Mouse (Mus musculus): ENCODE data around the gene Ppil6.
A peak's percentile ranks its signal among the peaks of the same experiment; 100 is the strongest.

The Ppil6 gene

DNA sequence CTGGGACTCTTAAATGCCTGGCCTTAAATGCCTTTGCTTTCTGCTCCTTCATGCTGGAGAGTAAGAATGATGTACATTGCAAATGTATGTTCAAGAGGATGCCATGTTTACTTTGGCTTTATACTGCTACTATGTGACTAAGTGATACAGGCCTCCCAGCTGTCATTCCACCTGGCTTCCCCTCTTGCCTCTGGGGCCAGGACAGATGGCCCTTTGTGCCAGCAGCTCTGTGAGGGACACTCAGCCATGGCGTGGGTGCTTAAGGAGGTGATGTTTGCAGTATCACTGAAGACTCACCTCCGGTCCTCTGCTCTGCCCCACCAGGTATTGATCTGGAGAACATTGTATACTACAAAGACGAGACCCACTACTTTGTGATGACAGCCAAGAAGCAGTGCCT, 10.3 kb upstream of the Ppil6 start:
- DNase-seq = no peak

DNA sequence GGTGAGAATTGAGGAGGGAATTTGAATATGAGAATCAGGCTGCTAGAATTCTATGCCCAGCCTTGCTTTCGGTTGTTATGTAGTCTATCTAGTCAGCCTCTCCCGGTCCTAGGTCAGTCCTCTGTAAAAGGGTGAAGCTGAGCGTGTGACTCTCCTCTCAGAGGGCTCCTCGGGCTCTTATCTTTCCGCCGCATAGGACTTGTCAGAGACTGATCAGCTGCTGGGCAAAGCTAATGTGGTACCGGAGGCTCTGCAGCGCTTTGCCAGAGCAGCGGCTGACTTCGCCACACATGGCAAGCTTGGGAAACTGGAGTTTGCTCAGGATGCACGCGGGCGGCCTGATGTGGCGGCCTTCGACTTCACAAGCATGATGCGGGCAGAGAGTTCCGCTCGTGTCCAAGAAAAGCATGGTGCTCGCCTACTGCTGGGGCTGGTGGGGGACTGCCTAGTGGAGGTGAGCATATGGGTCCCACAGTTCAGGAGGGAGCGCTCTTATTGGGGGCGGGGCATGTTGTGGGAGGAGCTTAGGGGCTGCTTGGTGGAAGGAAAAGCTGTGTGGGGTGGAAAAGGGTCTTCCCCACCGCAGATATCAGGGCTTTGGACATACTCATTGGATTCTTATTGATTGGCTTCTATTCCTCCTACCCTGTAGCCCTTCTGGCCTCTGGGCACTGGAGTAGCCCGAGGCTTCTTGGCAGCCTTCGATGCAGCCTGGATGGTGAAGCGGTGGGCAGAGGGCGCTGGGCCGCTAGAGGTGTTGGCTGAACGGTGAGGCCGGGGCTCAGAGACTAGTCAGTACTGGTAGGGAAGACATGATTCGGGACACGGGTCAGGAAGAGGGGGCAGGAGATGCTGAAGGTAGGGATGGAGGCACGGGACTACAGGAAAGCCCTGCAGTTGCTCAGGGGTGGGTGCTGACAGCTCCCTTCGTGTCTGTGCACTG, 9.0 kb upstream of the Ppil6 start:
- DNase-seq = no peak

DNA sequence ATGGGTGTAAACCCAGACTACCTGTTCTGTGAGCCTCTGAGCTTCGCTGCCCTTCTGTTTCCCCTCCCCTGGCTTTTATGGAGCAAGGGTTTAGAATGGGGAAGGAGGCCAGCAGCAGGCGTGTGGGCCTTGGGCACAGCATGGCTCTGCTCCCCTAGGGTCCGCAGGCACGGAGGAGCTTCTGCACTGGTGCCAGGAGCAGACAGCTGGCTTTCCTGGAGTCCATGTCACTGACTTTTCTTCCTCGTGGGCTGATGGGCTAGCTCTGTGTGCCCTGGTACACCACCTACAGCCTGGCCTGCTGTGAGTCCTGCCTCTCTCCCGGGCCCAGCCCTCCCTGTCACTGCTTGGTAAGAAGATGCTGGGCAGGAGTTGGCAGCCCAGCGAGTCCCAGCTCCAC, 7.8 kb upstream of the Ppil6 start:
- no peak for DNase-seq

DNA sequence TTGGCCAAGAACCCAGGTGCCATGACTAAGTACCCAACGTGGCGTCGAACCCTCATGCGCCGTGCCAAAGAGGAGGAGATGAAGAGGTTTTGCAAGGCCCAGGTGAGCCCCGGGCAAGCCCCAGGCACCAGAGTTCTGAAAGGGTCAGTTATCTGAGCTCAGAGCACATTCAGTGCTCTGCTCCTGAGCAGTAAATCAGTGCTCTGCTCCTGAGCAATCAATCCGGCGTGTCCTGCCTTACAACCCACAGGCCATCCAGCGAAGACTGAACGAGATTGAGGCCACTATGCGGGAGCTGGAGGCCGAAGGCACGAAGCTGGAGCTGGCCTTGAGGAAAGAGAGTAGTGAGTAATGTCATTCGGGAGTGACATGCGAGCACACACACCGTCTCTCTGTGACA, 4.5 kb upstream of the Ppil6 start:
- DNase-seq = no peak

DNA sequence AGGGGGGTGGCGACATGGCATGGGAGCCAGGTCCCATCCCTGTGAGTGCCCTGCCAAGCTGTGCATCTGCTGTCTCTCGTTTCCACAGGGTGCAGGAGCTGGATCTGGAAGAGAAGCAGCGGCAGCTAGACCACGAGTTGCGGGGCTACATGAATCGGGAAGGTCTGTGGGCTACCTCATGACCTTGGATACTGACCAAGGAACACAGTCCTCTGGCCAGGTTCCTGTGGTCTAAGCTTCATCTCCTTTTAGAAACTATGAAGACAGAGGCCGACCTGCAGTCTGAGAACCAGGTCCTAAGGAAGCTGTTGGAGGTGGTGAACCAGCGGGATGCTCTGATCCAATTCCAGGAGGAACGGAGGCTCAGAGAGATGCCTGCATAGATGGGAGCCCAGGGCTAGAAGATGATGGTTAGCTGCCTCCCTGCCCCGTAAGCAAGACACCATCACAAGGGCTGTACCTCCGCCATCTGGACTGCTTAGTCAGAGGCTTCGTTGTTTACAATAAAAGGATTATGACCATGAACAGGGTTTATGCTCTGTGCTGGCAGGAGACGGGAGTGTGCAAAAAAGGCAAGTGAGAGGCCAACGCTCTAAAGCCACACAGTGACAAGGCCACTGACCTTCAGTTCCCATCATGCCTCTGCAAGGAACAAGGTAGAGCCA, 3.6 kb upstream of the Ppil6 start:
- no peak for DNase-seq

DNA sequence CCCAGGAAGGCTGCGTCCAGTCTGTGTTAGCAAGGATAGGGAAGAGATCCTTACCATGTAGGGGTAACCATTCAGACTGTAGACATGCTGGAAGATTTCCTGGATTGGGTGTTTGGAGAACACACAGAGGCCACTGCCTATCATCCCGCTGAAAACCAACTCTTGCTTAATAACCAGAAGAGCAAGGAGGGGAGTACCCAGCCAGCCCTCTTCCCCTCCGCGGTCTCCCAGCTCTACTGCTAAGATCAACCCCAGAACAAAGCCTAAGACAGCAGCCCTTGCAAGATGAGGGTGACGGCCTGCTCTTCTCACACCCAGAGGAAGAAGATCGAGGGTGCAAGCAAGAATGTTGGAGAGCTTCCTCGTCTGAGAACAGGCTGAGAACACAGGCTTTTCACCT, 1.4 kb upstream of the Ppil6 start:
- no peak for DNase-seq

DNA sequence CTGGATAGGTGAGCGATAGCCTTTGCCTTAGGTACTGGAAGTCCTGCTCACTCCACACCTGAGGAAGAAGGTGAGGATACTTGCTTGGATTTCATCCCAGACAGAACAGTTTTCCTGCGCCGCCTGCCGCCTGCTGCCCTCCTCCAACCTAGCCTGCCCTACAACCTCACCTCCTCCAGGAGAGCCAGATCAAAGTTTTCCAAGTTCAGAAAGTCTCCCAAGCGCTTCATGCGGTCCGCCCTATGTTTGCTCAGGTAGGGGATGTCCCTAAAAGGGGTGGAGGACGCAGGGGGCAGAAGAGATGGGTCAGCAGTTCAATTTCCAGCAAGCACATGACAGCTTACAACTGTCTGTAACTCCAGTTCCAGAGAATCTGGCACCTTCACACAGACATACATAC, 945 bp upstream of the Ppil6 start:
- DNase-seq = peak; percentile 65

DNA sequence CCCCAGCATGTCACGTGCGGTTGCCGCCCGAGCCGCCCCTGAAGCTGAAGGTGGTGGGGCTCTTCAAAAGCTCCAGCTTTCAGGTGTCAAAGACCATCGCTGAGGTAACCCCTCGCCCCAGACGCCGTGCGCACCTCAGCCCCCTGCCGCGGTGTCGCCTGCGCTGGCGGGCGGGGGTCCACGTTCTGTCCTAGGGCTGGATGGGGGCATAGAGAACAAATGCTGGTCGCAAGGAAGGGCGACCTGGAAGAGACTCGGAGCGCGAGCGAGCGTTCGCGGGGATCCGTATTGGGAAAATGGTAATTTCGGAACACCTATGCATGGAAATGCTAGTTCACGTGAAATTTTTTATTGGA, 257 bp downstream of the Ppil6 start:
- DNase-seq = no peak

DNA sequence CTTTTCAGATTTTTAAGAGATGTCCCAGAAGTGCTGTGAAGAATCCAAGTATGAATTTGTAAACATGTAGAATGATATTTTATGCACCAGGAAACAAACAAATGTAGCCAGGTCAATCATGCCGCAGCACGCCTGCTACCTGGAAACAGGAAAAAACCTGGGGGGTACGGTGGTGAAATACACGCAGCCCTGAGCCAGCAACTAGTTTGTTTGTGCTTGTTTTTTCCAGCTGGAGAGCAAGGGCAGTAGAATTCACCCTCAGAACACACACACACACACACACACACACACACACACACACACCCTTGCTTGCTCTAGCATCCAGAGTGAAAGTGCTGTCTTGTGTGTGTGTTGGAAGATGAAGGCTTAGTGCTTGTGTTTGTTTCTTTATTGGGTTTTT, 872 bp downstream of the Ppil6 start:
- DNase-seq = peak; percentile 37

DNA sequence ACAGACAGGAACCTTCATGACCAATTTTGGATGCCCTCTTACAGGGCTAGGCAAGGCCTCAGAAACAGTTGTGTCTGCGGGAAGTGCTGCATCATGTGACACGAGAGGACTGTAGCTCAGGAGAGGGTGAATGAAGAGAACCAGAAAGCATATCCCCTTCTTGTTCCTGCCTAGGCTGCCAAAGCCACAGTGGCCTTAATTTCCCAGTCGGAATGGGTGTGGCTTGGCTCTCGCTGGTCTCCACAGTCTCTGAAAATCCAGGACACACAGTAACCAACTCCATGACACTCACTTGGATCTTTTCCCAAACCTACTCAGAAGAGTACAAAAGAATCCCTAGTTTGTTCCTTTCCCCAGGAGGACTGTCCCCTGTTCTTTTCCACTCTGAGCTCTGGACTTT, 10.7 kb downstream of the Ppil6 start:
- peak; percentile 66 for DNase-seq

DNA sequence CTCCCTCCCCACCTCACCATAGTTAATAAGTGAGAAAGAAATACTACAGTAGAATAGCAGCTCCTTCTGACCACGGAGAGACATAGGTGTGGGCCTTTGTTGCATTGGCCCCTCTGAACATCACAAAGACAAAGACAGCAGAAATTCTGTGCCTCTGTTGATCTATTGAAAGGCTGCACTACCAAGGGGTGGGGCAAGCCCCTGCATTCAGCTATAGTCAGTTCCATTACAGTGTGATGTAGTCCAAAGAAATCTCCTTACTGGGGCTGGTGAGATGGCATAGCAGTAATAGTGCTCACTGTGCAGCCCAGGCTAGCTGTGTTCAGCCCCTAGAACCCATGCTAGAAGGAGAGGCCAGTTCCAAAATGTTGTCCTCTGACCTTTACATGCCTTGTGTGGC, 14.8 kb downstream of the Ppil6 start:
- DNase-seq = no peak

DNA sequence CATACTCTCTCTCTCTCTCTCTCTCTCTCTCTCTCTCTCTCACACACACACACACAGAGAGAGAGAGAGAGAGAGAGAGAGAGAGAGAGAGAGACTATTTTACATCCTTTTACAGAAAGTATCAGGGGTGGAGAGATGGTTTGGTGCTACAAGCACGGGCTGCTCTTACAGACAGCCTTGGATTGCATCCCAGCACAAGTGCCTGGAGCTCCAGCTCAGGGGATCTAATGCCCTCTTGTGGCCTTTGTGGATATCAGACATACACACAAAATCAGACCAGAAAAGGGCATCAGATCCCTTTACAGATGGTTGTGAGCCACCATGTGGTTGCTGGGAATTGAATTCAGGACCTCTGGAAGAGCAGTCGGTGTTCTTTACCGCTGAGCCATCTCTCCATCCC, 15.2 kb downstream of the Ppil6 start:
- DNase-seq = peak; percentile 48

DNA sequence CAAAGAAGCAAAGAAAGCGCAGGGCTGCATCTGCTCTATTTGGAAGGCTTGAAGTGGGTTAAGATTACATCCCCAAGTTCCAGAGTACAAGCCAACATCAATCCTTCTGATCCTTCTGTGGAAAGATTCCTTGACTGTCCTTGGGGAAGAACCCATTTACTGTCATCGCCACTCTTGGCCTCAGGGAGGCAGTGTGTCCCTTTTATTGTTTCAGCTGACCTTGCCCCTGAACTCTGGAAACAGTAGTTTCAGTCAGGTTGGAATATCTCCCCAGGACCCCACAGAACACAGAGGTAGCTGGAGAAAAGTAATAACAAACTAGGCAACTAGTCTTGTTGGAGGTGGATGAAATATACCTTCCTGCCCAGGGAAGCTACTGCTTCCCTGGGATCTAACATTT, 18.9 kb downstream of the Ppil6 start:
- peak; percentile 43 for DNase-seq

DNA sequence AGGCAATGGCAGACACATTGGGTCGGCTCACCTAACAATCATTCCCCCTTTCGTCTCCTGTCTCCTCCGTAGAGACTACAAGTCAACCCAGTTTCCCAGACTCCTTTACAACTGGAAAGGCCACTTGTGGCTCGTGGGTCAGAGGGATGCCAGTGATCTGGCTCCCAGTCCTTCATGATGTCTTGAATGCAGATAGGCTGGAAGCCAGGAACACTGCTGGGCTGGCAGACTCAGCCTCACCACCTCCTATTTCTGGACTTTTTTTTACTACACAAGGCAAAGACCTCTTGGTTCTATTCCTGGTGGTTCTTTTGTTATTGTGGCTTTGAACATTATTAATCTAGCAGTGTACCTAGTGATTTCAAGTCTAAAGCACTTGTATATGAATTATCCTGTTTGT, 24.1 kb downstream of the Ppil6 start:
- DNase-seq = no peak

DNA sequence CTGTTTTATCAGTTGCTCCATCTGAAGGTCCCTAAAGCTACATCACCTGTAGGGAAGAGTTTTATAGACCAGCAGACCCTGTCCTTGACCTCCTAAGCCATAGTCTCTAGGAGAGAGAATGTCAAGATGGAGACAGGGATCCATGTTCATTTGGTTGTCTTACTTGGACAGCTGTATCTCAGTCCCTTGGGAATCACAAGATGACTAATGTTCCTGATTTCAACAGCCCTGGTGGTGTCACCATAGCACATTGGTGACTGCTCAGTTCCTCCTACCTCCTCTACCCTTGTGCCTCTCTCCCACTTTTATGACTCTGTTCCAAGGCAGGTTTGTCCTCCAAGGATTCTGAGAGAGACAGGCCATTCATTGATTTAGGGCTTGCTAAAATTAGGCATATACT, 24.7 kb downstream of the Ppil6 start:
- DNase-seq = no peak

DNA sequence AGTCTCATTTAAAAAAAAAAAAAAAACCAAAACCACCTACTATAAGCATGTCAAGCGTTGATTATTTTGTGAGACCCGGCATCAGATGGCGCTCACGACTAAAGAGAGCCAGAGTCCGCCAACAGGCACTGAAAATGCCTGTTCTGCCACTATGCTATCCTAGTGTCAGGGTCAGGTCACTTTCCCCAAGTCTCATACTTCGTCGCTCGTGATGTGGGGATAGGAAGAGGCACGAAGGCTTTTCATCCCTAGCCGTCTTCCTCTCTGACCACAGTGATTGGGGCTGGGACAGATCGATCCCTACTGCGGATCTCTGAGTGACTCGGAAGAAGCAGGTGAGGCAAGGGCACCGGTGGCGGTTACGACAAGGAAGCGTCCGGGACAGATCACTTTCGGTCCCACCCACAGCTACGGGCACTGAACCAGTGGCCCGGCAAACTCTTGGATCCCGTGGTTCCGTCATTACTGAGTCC, 28.3 kb downstream of the Ppil6 start:
- DNase-seq = peak; percentile 90

DNA sequence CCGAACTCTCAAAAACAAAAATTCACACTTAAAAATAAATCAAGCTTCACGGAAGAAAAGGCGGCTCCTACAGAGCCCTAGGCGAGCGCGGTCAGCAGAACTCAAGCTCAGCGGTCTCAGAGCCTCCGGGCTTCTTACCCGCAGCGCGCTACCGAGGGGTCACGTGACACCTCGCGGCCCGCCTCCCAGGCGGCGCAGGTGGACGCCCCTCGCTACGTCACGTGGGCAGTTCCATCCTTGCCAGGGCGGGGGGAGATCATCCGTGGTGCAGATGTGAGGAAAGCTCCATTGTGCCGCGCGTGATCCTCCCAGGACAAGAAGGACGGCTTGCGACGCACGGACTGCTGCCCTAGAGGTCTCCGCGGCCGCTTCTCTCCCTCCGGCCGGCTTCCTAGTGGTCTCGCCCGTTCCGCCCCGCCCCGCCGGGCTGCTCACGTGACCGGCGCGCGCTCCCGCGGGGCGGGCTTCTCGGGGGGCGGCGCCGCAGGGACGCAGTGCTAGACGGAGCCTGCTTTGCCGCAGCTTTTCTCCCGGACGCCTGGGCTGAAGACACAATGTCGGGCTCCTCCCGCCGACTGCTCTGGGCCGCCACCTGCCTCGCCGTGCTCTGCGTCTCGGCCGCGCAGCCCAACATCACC, 28.9 kb downstream of the Ppil6 start, which contains the start of gene Cd164:
TSS of gene Cd164 (plus strand) at position 434 of the 638 bp plus-strand sequence.
- DNase-seq = peak; percentile 94

DNA sequence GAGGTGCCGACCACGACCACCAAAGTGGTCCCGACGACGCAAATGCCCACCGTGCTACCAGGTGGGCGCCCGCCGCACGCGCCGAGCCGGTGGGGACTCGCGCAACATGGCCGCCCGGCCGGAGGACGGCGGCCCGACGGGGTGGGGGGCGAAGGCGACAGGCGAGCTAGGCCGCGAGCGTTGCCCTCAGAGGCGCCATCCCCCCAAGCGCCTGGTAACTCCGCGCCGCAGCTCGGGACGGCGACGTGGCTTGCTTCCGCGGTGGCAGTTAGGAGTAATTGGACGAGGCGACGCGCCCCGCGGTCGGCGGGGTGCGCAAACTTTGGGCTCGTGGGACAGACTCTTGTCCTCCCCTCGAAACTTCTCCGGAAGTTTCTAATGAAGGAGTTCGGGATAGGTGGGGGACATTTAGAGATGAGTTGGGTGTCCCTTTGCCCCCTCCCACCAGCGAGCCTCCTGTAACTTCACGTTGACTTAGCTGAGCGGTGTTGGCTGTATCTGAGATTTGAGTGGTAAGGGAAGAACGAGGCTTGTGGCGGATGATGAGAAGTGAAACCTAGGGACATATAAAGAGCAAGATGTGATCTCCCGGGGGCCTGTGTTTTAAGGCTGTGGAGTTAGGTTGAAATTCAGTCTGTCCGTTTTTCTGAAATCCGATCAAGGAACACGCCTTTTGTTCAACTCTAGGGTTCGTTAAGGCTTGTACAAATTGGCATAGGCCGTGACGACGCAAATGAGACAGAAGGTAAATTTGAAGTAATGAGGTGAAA, 29.6 kb downstream of the Ppil6 start:
- DNase-seq = peak; percentile 75

DNA sequence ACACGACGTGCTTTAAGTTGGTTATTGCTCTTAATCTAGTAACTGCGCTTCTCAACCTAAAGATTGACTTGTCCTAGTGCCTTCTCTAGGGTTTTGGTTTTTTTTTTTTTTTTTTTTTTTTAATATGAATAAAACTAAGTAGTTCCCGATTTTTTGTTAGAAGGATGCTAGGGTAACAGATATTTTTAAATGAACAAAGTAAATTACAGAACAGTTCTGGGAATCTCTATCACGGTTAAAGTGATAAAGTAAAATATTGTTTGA, 30.1 kb downstream of the Ppil6 start:
- DNase-seq = no peak

DNA sequence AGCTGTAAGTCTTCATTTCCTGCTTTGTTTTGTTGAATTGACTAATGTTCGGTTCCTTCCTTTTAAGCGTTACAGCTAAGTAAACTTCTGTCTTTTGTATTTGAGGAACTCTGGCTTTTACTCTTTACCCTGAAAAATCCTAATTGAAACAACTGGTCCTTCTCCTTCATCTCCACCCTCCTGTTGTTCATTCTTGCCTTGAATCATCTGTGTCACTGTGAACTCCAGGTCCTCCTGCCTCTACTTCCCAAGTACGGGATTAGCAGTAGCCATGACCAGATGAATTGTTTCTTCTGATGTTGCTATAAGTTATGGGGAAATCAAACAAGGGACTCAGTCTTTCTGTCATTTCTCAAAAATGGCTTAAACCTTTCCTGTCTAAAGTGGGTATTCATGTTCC, 33.1 kb downstream of the Ppil6 start:
- no peak for DNase-seq

DNA sequence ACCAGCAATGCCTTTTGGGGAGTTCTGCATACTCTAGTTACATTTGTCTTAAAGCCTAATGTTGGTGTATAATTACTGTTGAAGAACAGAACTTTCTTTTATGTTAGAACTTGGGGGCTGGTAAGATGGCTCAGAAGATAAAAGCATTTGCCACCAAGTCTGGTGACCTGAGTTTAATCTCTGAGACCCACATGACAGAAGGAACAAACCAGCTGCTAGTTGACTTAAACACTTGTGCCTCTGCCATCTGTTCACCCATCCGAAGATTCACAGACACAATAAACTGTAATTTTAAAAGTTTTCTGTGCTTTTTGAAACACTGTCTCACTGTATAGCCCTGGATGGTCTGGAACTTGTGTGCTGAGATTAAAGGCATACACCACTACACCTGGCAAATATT, 35.5 kb downstream of the Ppil6 start:
- DNase-seq = no peak

DNA sequence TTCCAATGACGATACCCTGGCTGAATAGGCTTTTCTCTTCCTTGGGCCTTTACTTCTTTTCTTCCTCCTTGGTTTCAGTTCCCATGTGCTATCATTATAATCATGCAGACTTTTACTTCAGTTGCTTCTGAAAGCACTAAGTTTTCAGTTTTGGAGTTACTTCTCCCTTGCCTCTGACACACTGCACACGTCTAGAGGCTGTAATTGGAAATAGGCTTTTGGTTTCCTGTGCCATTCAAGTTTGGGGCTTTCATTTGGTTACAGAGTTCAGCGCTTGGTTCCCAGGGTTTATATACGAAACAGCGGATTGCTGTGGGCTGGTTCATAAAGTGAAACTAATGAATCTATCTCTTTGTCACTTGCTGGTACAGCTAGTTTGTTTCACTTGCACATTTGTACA, 39.7 kb downstream of the Ppil6 start:
- no peak for DNase-seq

DNA sequence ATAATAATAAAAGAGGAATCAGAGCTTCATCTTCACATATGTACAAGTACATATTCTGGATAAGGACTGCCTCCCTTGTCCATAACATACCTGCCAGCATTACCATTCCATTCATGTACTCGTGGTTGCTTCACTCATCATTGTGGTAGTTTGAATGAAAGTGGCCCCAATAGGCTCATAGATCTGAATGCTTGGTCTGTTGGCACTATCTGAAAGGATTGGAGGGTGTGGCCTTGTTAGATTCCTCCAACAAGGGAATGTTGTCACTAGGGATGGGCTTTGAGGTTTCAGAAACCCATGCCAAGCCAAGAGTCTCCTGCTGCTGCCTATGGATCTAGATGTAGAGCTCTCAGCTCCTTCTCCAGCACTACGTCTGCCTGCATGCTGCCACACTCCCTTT, 45.8 kb downstream of the Ppil6 start:
- DNase-seq = no peak

Data from kidney, adult 18-20 months (tissue).